Mouse (Mus musculus) hindbrain, embryonic 13.5 days (tissue): ENCODE results near the gene Fabp3. TPM values are rescaled to one million over a fixed set of nuclear protein-coding genes. Genes with fewer than 3 reads are reported as not detected.

Source experiments
- ATAC-seq: fragments of 200-750 bp; cut with Nextera tagmentation; 2 replicates; pipeline ENCODE4 v1.8.0; 2017; ENCODE audit warnings: moderate TSS enrichment; ENCODE audit not compliant: low FRiP score
- H3K27ac ChIP-seq: fragments of 300-500 bp; sonication (generic); 2 replicates; pipeline ENCODE4 v1.5.1; 2015; ENCODE audit warnings: inconsistent platforms, mild to moderate bottlenecking, moderate library complexity
- H3K27me3 ChIP-seq: fragments of 300-500 bp; sonication (generic); 2 replicates; pipeline ENCODE4 v1.6.1; 2015; ENCODE audit warnings: mild to moderate bottlenecking, inconsistent platforms
- H3K36me3 ChIP-seq: fragments of 300-500 bp; sonication (generic); 2 replicates; pipeline ENCODE4 v1.6.1; 2015; ENCODE audit warnings: mild to moderate bottlenecking, inconsistent platforms
- H3K4me1 ChIP-seq: fragments of 300-500 bp; sonication (generic); replicated peaks from 2 replicates; pipeline ENCODE4 v1.6.1; 2015; ENCODE audit warnings: inconsistent platforms
- H3K4me2 ChIP-seq: fragments of 300-500 bp; sonication (generic); 2 replicates; pipeline ENCODE4 v1.6.1; 2015; ENCODE audit warnings: inconsistent platforms, mild to moderate bottlenecking, moderate library complexity
- H3K4me3 ChIP-seq: fragments of 300-500 bp; sonication (generic); 2 replicates; pipeline ENCODE4 v1.5.1; 2015; ENCODE audit warnings: mild to moderate bottlenecking, inconsistent platforms
- H3K9ac ChIP-seq: fragments of 300-500 bp; sonication (generic); 2 replicates; pipeline ENCODE4 v1.6.1; 2015; ENCODE audit warnings: mild to moderate bottlenecking, inconsistent platforms
- H3K9me3 ChIP-seq: fragments of 300-500 bp; sonication (generic); 2 replicates; pipeline ENCODE4 v1.6.1; 2016; ENCODE audit warnings: inconsistent platforms
- WGBS: fragments of 180-500 bp; shearing (Covaris S2); methylation state at CpG from one replicate; pipeline ENCODE4 v1.1.7; 2015; 5-methylcytosine and 5-hydroxymethylcytosine counted together
- polyA plus RNA-seq: library from polyadenylated mRNA; unstranded; fragments of >200 nt; fragmentation: Nextera tagmentation; extraction: Ambion mirVana; gene quantifications from 2 replicates; pipeline ENCODE4 v1.2.1, GENCODE M21; 2015

The Fabp3 gene
- polyA plus RNA-seq, 1 experiment from 2014 or later, result 148 TPM

DNA sequence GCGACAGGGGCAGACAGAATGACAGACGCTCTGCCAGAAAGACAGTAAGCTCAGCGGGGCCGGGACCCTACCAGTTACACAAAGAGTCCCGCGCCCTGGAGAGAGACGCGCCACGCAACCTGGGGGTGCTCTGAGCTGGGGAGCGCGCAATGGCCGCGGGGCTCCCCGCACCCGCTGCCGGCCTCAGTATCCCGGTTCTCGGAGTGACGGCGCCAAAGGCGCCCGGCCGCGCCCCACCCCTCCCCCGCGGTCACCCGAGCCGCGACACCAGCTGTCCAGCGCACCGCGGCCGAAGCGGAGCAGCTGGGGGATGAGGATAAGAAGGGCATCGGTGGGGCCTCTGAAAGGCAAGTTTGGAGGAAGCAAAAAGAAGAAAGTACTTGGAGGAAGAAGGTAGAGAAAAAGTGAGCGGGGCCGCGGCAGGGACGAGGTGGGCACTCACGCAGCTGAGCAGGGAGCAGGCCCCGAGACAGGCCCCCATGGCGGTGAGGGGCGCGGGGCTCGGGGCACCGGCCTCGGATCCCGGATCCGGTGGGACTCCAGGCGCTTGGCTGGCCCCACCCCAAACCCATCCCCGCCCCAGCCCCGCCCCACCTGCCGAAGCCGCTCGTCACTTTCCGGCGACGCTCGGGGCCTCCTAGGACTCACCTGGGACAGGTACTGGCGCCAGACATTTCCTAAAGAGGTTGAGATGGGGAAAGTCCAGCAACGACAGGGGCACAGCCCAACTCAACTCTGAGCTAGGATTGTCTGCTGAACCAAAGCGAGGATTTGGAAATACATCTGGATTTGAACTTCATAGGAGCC lies 33.2 kb upstream of the Fabp3 start:
- H3K9me3 ChIP-seq, result no peaks in the 10 kb centered on the region
- H3K27me3 ChIP-seq, result 0 out of 2 replicates have a peak, but pooled peaks cover 4% of the 10 kb centered on the region
- H3K4me2 ChIP-seq, result peak overlapping the region; percentile 75
- H3K4me1 ChIP-seq, result peaks cover 37% of the 10 kb centered on the region
- no peaks in the 10 kb centered on the region for H3K36me3 ChIP-seq
- H3K4me3 ChIP-seq, result peak overlapping the region; percentile 72
- peak overlapping the region; percentile 94 for H3K9ac ChIP-seq
- 1% methylated on average over 62 of the region's 62 CpGs for WGBS
- ATAC-seq, result peak; percentile 49
- peak overlapping the region; percentile 98 for H3K27ac ChIP-seq

DNA sequence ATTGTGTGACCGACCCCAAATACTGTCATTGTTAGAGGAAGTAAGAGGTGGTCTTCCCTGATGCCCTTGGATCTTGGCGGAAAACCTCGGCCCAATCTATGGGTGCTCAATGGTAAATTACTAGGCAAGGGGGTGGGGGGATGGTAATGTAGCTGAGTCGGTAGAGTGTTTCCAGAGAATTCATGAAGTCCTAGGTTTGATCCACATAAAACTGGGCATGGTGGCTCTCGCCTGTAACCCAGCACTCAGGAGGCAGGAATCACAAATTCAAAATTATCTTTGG lies 32.6 kb upstream of the Fabp3 start:
- Histone ChIP-seq H3K27ac (peak overlapping the region; percentile 98), H3K9ac (peak overlapping the region; percentile 94), H3K4me3 (peak overlapping the region; percentile 72), H3K36me3 (no peaks in the 10 kb centered on the region), H3K4me1 (peaks cover 34% of the 10 kb centered on the region), H3K9me3 (no peaks in the 10 kb centered on the region), H3K27me3 (0 out of 2 replicates have a peak, but pooled peaks cover 6% of the 10 kb centered on the region), H3K4me2 (peak overlapping the region; percentile 75)
- WGBS, result 44% methylated on average over 5 of the region's 5 CpGs
- ATAC-seq, result no peak

DNA sequence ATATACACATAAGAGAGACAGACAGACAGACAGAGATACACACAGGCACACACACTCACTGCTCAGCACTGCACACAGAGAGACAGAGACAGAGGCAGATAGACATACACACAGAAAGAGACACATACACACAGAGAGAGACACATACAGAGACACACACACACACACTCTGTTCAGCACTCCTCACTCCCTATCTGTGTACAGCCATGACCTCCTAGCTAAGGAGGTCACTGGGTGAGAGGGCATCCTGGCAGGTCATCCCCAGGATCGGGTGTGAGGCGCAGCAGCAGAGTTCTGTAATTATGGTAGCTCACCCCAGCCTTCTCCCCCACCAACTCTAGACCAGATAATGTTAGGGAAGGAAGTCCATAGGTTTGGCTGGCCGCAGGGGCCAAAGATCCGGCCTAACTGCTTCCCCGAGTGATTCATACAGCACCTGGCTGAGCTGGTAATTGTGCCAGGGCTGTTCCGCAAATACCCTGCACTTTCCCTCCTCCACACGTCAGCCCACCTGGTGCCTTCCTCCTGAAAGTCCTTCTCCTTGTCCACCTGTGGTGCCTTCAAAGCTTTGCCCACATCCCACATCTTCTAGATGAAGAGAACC lies 31.7 kb upstream of the Fabp3 start:
- Histone ChIP-seq H3K9ac (0 out of 2 replicates have a peak overlapping the region, but pooled peaks have one; percentile 13), H3K27me3 (0 out of 2 replicates have a peak, but pooled peaks cover 6% of the 10 kb centered on the region), H3K4me2 (no peak overlapping the region), H3K9me3 (no peaks in the 10 kb centered on the region), H3K4me3 (no peak overlapping the region), H3K36me3 (no peaks in the 10 kb centered on the region), H3K4me1 (peaks cover 31% of the 10 kb centered on the region), H3K27ac (no peak overlapping the region)
- ATAC-seq, result no peak
- WGBS, result 66% methylated on average over 7 of the region's 7 CpGs

DNA sequence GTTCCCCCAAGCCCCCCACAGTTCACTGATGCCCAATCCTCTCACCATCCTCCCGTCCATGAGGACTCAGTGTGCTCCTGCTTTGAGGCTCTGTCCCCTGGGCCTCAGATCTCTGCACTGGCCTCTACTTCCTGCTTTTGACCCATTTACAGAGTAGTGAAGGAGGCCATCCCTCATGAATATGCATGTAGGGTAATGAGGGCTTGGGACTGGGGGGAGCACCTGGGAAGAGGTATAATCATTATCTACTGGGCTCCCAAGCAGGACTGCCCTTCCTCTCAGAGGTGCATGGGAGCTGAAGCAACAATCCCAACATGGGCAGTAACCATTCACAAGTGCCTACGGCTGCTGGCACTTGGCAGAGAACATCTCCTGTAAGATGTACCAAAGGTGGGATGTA lies 29.3 kb upstream of the Fabp3 start, which contains the start of gene Serinc2:
Serinc2 (minus strand) TSS at position 101 of the 400 bp plus-strand sequence.
- Histone ChIP-seq H3K9me3 (no peaks in the 10 kb centered on the region), H3K4me3 (no peak within 1 kb of the TSS), H3K27ac (no peak within 1 kb of the TSS), H3K4me2 (no peak within 1 kb of the TSS), H3K4me1 (peaks cover 7% of the 10 kb centered on the region), H3K36me3 (no peaks in the 10 kb centered on the region), H3K9ac (no peak within 1 kb of the TSS), H3K27me3 (0 out of 2 replicates have a peak, but pooled peaks cover 6% of the 10 kb centered on the region)
- no peak for ATAC-seq
- 78% methylated on average over 2 of the region's 2 CpGs for WGBS

DNA sequence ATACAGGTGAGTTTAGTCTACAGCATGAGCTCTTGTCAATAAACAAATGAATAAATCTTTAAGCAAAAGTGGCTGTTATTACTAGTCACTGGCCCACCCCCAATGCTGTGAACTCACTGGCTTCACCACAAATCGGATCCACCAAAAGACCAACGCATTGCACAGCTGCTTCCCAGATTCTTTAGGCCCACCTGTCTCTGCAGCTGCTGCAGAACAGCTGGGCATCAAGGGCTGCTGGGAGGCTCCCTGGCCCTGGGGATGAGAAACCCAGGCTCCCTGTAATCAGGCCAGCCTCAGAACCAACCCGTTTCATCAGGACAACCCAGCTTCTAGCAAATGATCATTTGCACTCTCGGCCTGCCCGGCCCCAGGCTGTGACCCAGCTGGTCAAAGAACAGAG lies 25.5 kb upstream of the Fabp3 start:
- H3K4me2 ChIP-seq, result no peak overlapping the region
- ATAC-seq, result no peak

DNA sequence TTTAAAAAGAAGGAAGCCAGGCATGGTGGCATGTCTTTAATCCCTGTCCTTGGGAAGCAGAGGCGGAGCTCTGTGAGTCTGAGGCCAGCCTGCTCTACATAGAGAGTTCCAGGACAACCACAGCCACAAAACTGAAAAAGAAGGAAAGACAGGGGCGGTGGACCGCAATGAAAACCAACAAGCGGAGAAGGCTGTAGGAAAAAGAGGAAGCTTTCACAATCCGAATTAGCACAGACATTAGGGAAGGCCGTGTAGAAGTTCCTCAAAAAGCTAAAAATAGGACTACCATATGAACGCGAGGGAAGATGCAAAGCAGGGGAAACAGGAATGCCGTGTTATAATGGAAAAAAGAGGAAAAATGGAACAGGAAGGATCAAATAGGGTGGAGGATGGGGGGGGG lies 24.6 kb upstream of the Fabp3 start:
- H3K4me2 ChIP-seq, result no peak overlapping the region
- no peaks in the 10 kb centered on the region for H3K36me3 ChIP-seq
- 0 out of 2 replicates have a peak, but pooled peaks cover 5% of the 10 kb centered on the region for H3K27me3 ChIP-seq
- H3K9ac ChIP-seq, result no peak overlapping the region
- no peaks in the 10 kb centered on the region for H3K9me3 ChIP-seq
- H3K4me3 ChIP-seq, result no peak overlapping the region
- H3K4me1 ChIP-seq, result no peaks in the 10 kb centered on the region
- WGBS, result 90% methylated on average over 9 of the region's 9 CpGs
- no peak for ATAC-seq
- H3K27ac ChIP-seq, result no peak overlapping the region

More for the DNA sequence above, 25.5 kb upstream of the Fabp3 start:
- Histone ChIP-seq H3K4me3 (no peak overlapping the region), H3K27me3 (0 out of 2 replicates have a peak, but pooled peaks cover 5% of the 10 kb centered on the region), H3K27ac (no peak overlapping the region), H3K9ac (no peak overlapping the region), H3K4me1 (no peaks in the 10 kb centered on the region), H3K36me3 (no peaks in the 10 kb centered on the region), H3K9me3 (no peaks in the 10 kb centered on the region)
- 84% methylated on average over 5 of the region's 5 CpGs for WGBS

DNA sequence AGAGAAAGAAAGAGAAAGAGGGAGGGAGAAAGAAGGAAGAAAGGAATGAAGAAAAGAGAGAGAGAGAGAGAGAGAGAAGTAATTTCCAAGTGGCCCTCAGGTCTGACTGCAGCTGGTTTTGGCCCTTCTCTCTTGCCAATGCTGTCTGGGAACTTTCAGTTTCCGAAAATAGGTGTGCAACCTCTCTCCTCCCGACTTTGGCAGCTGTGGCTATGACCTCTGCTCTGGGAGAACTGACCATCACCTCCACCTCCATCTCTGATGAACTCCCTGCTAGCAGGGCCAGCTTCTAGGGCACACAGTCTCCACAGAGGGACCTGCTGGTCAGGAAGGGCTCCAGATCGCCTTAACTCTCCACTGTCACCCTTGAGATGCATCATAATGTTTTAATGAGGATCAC lies 21.9 kb upstream of the Fabp3 start:
- Histone ChIP-seq H3K9me3 (no peaks in the 10 kb centered on the region), H3K4me2 (no peak overlapping the region), H3K9ac (no peak overlapping the region), H3K36me3 (no peaks in the 10 kb centered on the region), H3K4me3 (no peak overlapping the region), H3K4me1 (no peaks in the 10 kb centered on the region), H3K27me3 (0 out of 2 replicates have a peak, but pooled peaks cover 3% of the 10 kb centered on the region), H3K27ac (no peak overlapping the region)
- ATAC-seq, result no peak
- WGBS, result 61% methylated on average over 3 of the region's 3 CpGs

DNA sequence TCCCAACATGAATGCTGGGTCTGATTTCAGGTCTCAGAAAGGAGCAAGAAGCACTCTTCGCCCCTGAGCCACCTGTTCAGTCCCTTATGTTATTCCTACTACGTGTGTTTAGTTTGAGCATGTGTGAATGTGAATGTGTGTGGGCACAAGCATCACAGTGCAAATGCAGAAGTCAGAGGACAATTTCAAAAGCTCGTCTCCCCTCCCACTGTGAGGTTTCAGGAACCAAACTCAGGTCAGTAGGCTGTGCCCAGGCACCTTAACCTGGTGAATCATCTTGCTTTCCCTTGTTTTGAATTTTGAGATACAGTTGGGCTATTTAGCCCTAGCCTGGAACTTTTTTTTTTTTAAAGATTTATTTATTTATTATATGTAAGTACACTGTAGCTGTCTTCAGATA lies 18.6 kb upstream of the Fabp3 start:
- Histone ChIP-seq H3K9ac (no peak overlapping the region), H3K4me2 (no peak overlapping the region), H3K36me3 (no peaks in the 10 kb centered on the region), H3K4me1 (no peaks in the 10 kb centered on the region), H3K27ac (no peak overlapping the region), H3K9me3 (no peaks in the 10 kb centered on the region), H3K27me3 (0 out of 2 replicates have a peak, but pooled peaks cover 3% of the 10 kb centered on the region), H3K4me3 (no peak overlapping the region)
- WGBS, result 81% methylated on average over 3 of the region's 3 CpGs
- ATAC-seq, result no peak

DNA sequence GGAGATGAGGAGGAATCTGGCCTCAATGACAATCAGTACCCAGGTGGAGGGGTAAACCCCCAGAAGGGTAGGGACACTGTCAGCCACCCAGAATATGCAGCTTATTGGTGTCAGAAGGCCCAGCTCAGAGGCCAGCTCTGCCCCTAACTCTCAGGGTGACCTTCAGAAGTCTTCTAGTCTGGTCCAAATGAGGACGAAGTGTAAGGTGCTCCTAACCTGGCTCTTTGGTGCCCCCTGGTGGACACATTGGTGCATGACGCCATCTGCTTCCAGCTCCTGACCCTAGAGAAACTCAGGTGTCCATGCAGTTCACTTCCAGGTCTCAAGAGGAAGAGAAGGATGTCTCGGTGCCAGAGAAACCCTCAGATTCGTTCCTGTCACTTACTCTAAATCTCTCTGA lies 16.1 kb upstream of the Fabp3 start:
- Histone ChIP-seq H3K4me2 (no peak overlapping the region), H3K36me3 (no peaks in the 10 kb centered on the region), H3K4me3 (no peak overlapping the region), H3K27me3 (no peaks in the 10 kb centered on the region), H3K4me1 (no peaks in the 10 kb centered on the region), H3K27ac (no peak overlapping the region), H3K9me3 (no peaks in the 10 kb centered on the region), H3K9ac (no peak overlapping the region)
- ATAC-seq, result no peak
- 3% methylated on average over 4 of the region's 4 CpGs for WGBS

DNA sequence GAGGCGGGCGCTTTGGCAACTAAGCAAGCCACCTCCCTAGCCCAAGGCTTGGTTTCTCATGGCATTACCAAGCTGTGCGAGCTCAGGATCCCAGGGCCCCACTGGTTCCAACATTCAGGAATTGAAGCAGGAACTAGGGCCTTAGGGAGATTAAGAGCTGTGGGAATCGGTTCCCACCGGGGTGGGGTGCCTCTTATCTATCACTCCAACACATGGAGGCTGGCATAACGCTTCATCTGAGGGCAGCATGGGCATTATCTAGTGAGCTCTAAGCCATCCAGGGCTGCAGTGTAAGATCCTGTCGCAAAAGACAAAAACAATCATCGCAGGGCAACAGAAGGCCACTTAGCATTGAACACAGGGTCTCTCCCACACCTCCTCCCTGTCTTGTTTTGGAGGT lies 13.9 kb upstream of the Fabp3 start:
- Histone ChIP-seq H3K27ac (no peak overlapping the region), H3K27me3 (0 out of 2 replicates have a peak, but pooled peaks cover under 1% of the 10 kb centered on the region), H3K9me3 (no peaks in the 10 kb centered on the region), H3K9ac (no peak overlapping the region), H3K4me3 (no peak overlapping the region), H3K4me1 (no peaks in the 10 kb centered on the region), H3K36me3 (no peaks in the 10 kb centered on the region), H3K4me2 (no peak overlapping the region)
- ATAC-seq, result no peak
- 92% methylated on average over 8 of the region's 8 CpGs for WGBS

DNA sequence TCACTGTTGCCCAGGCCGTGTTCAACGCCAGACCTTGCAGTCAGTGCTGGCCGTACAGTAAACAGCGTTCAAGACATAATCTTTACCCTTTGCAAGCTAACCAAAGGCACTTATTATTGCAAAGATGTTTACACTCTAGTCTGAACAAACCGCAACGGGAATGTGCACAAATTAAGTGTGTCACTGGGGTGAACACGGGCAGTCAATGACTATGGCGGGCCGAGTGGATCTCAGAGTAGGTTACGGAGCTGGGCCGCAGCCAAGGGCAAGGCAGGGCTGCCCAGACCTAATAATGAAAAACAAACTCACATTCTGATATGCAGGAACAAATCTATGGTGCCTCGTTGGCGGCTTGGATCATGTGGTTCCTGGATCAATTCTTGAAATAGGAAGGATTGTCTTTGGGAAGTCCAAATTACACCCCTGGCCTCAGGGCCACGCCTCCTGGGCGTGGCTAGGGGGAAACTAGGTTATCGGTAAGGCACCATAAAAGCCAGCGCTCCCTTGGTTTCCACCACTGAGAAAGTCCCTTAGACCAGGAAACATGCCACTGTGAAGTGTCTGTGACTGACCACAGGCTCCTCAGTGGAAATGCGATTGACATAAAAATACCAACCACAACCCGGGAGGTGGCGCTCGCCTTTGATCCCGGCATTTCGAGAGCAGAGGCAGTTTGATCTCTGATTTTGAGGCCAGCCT lies 13.2 kb upstream of the Fabp3 start:
- H3K4me1 ChIP-seq, result no peaks in the 10 kb centered on the region
- WGBS, result 54% methylated on average over 23 of the region's 23 CpGs

DNA sequence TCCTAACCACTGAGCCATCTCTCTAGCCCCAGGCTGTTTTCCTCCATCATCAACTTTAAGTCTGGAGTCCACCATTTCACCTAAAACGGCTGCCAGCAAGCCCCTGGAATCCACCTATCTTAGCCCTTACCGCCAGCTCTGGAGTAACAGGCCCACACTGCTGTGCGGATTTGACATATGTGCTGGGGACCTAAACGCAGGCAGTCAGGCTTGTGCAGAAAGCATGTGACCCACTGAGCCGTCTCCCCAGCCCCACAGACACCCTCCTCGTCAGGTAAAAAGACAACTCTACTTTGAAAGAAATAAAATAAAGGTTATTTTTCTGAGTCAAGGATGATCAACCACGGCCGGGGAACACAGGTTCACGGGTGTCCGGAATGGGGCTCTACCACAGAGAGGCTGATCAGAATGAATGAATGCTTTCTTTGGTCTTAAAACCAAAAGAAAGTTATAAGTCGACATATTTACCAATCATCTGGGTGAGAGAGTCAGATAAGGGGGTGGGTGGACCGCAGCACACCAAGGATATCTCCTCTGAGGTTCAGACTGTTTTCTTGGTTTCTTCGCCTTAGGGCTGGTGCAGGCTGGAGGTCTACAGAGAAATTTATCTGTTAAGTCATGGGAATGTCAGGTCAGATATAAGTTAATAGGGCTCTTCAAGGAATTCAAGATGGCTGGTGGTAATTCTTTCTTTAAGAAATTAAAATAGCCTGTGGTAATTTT lies 12.0 kb upstream of the Fabp3 start:
- no peak for ATAC-seq
- Histone ChIP-seq H3K9me3 (no peaks in the 10 kb centered on the region), H3K4me2 (no peak overlapping the region), H3K27ac (no peak overlapping the region), H3K27me3 (0 out of 2 replicates have a peak, but pooled peaks cover 5% of the 10 kb centered on the region), H3K9ac (no peak overlapping the region), H3K4me1 (no peaks in the 10 kb centered on the region), H3K36me3 (no peaks in the 10 kb centered on the region), H3K4me3 (no peak overlapping the region)
- 86% methylated on average over 13 of the region's 13 CpGs for WGBS

More for the DNA sequence above, 13.2 kb upstream of the Fabp3 start:
- Histone ChIP-seq H3K27me3 (0 out of 2 replicates have a peak, but pooled peaks cover 5% of the 10 kb centered on the region), H3K4me3 (no peak overlapping the region), H3K36me3 (no peaks in the 10 kb centered on the region), H3K9ac (no peak overlapping the region), H3K9me3 (no peaks in the 10 kb centered on the region), H3K27ac (no peak overlapping the region), H3K4me2 (no peak overlapping the region)
- no peak for ATAC-seq
